Mouse (Mus musculus) kidney, adult 8-10 months (tissue): Measurements from ENCODE around the gene Acss1.
A peak's percentile ranks its signal among the peaks of the same experiment; 100 is the strongest.

ENCODE experiments used
- DNase-seq, 2 experiments: peaks; one replicate each; pipeline ENCODE4 v3.0.0; 2022

Gene Acss1

GRCm38 (mm10) chr2:150665534-150666451 lies 2.5 kb downstream of the Acss1 start:
- peak; percentile 53 to 76 for DNase-seq

GRCm38 (mm10) chr2:150665006-150665405 lies 3.3 kb downstream of the Acss1 start:
- DNase-seq: no peak

GRCm38 (mm10) chr2:150664152-150664920 lies 4.0 kb downstream of the Acss1 start:
- DNase-seq: peak in 1 of 2 experiments; percentile 65

- no peak for DNase-seq
Observed at GRCm38 (mm10) chr2:150663255-150663654, 5.0 kb downstream of the Acss1 start.

GRCm38 (mm10) chr2:150662007-150662406 lies 6.3 kb downstream of the Acss1 start:
- no peak for DNase-seq

GRCm38 (mm10) chr2:150660668-150661451 lies 7.4 kb downstream of the Acss1 start:
- DNase-seq: peak in 1 of 2 experiments; percentile 71

GRCm38 (mm10) chr2:150660049-150660448 lies 8.3 kb downstream of the Acss1 start:
- DNase-seq: peak in 1 of 2 experiments; percentile 62

- no peak for DNase-seq
Observed at GRCm38 (mm10) chr2:150656975-150657768, 11.1 kb downstream of the Acss1 start.

- DNase-seq: no peak
Observed at GRCm38 (mm10) chr2:150656112-150656511, 12.2 kb downstream of the Acss1 start.

GRCm38 (mm10) chr2:150655290-150655689 lies 13.0 kb downstream of the Acss1 start:
- no peak for DNase-seq

- peak; percentile 56 to 65 for DNase-seq
Observed at GRCm38 (mm10) chr2:150654814-150655213, 13.5 kb downstream of the Acss1 start.

GRCm38 (mm10) chr2:150651366-150651765 lies 16.9 kb downstream of the Acss1 start:
- no peak for DNase-seq

GRCm38 (mm10) chr2:150650511-150651074 lies 17.7 kb downstream of the Acss1 start:
- no peak for DNase-seq

- DNase-seq: no peak
Observed at GRCm38 (mm10) chr2:150648300-150648895, 19.9 kb downstream of the Acss1 start.

GRCm38 (mm10) chr2:150647681-150648299 lies 20.5 kb downstream of the Acss1 start:
- peak; percentile 55 to 60 for DNase-seq

- no peak for DNase-seq
Observed at GRCm38 (mm10) chr2:150646411-150647121, 21.7 kb downstream of the Acss1 start.

- DNase-seq: no peak
Observed at GRCm38 (mm10) chr2:150645225-150645624, 23.1 kb downstream of the Acss1 start.

GRCm38 (mm10) chr2:150643726-150644415 lies 24.4 kb downstream of the Acss1 start:
- DNase-seq: no peak

- no peak for DNase-seq
Observed at GRCm38 (mm10) chr2:150643166-150643565, 25.1 kb downstream of the Acss1 start.

GRCm38 (mm10) chr2:150638370-150638733 lies 29.9 kb downstream of the Acss1 start:
- no peak for DNase-seq
